Mouse (Mus musculus): Measurements from ENCODE around the gene Olfml3. TPM values are rescaled to one million over a fixed set of nuclear protein-coding genes. Genes with fewer than 3 reads are reported as not detected.
A peak's percentile ranks its signal among the peaks of the same experiment; 100 is the strongest.

Gene Olfml3
- total RNA-seq (2021): 1 to 10 TPM; 2.6 to 8.3 TPM
- long read RNA-seq, experiment 1, full-length matches to known transcripts: 8 of 8 reads
- long read RNA-seq, experiment 1, partial matches to known transcripts: 0 of 8 reads
- long read RNA-seq, experiment 1, other reads (novel, unspliced or antisense): 0 of 8 reads
- long read RNA-seq, experiment 2, full-length matches to known transcripts: 8 of 9 reads
- long read RNA-seq, experiment 2, partial matches to known transcripts: 0 of 9 reads
- long read RNA-seq, experiment 2, other reads (novel, unspliced or antisense): 1 of 9 reads

- TF ChIP-seq CTCF (IDR thresholded peaks at IDR 0.05): peak; percentile 89
- intact Hi-C loops (cut with DNase I): loop anchor here (1.0 to 5.0 kb wide), 5 partner anchors 47 to 346 kb away; partner anchors contain the start of genes Ap4b1, Dclre1b and Gm43064
- Histone ChIP-seq H3K27ac (peak within 1 kb of the TSS; percentile 72), H3K4me3 (peak within 1 kb of the TSS; percentile 68)
- DNase-seq: peak; percentile 88
Observed at GRCm38 (mm10) chr3:103737778-103738571, at the start of gene Olfml3. TSS of gene Olfml3 (minus strand) at chr3:103738001.

GRCm38 (mm10) chr3:103787225-103787624 lies 49.4 kb upstream of the Olfml3 start:
- H3K27ac ChIP-seq: peak overlapping the region; percentile 93
- no peak for TF ChIP-seq CTCF (IDR thresholded peaks at IDR 0.05)
- intact Hi-C loops (cut with DNase I): no loop called here

GRCm38 (mm10) chr3:103782844-103783609 lies 45.2 kb upstream of the Olfml3 start:
- intact Hi-C loops (cut with DNase I): no loop called here
- H3K4me3 ChIP-seq: no peak overlapping the region
- peak overlapping the region; percentile 3; the same call in 1 of the 2 replicates for H3K27ac ChIP-seq
- DNase-seq: no peak
- TF ChIP-seq CTCF (IDR thresholded peaks at IDR 0.05): no peak

More at GRCm38 (mm10) chr3:103787225-103787624, 49.4 kb upstream of the Olfml3 start:
- no peak for DNase-seq
- H3K4me3 ChIP-seq: peak overlapping the region; percentile 96

GRCm38 (mm10) chr3:103780777-103781176 lies 43.0 kb upstream of the Olfml3 start:
- intact Hi-C loops (cut with DNase I): no loop called here
- no peak for DNase-seq
- Histone ChIP-seq H3K27ac (no peak overlapping the region), H3K4me3 (no peak overlapping the region)
- TF ChIP-seq CTCF (IDR thresholded peaks at IDR 0.05): no peak

- intact Hi-C loops (cut with DNase I): no loop called here
- DNase-seq: no peak
- no peak overlapping the region for H3K27ac ChIP-seq
- no peak overlapping the region for H3K4me3 ChIP-seq
- TF ChIP-seq CTCF (IDR thresholded peaks at IDR 0.05): no peak
Observed at GRCm38 (mm10) chr3:103780271-103780670, 42.5 kb upstream of the Olfml3 start.

GRCm38 (mm10) chr3:103779183-103779582 lies 41.4 kb upstream of the Olfml3 start:
- no peak overlapping the region for H3K4me3 ChIP-seq
- no peak for DNase-seq
- H3K27ac ChIP-seq: 0 out of 2 replicates have a peak overlapping the region, but pooled peaks have one; percentile 10
- intact Hi-C loops (cut with DNase I): no loop called here
- TF ChIP-seq CTCF (IDR thresholded peaks at IDR 0.05): no peak

GRCm38 (mm10) chr3:103778660-103779059 lies 40.9 kb upstream of the Olfml3 start:
- H3K4me3 ChIP-seq: no peak overlapping the region
- H3K27ac ChIP-seq: no peak overlapping the region
- no peak for TF ChIP-seq CTCF (IDR thresholded peaks at IDR 0.05)
- DNase-seq: no peak
- intact Hi-C loops (cut with DNase I): no loop called here

GRCm38 (mm10) chr3:103777940-103778339 lies 40.1 kb upstream of the Olfml3 start:
- DNase-seq: no peak
- Histone ChIP-seq H3K27ac (no peak overlapping the region), H3K4me3 (no peak overlapping the region)
- TF ChIP-seq CTCF (IDR thresholded peaks at IDR 0.05): no peak
- intact Hi-C loops (cut with DNase I): no loop called here

GRCm38 (mm10) chr3:103774009-103774408 lies 36.2 kb upstream of the Olfml3 start:
- no peak for DNase-seq
- intact Hi-C loops (cut with DNase I): no loop called here
- Histone ChIP-seq H3K4me3 (no peak overlapping the region), H3K27ac (peak overlapping the region; percentile 79)
- TF ChIP-seq CTCF (IDR thresholded peaks at IDR 0.05): no peak

- peak overlapping the region; percentile 79 for H3K27ac ChIP-seq
- peak overlapping the region; percentile 7; the same call in 1 of the 2 replicates for H3K4me3 ChIP-seq
- no peak for TF ChIP-seq CTCF (IDR thresholded peaks at IDR 0.05)
- DNase-seq: no peak
- intact Hi-C loops (cut with DNase I): loop anchor here (2.0 kb wide), 1 partner anchor 35 kb away; the partner anchor contains the start of genes Ap4b1, Dclre1b and Gm43064
Observed at GRCm38 (mm10) chr3:103773508-103773907, 35.7 kb upstream of the Olfml3 start.

GRCm38 (mm10) chr3:103772846-103773245 lies 35.0 kb upstream of the Olfml3 start:
- H3K4me3 ChIP-seq: peak overlapping the region; percentile 7; the same call in 1 of the 2 replicates
- DNase-seq: no peak
- intact Hi-C loops (cut with DNase I): loop anchor here (2.0 kb wide), 1 partner anchor 36 kb away; the partner anchor contains the start of genes Ap4b1, Dclre1b and Gm43064
- TF ChIP-seq CTCF (IDR thresholded peaks at IDR 0.05): no peak
- peak overlapping the region; percentile 79 for H3K27ac ChIP-seq

GRCm38 (mm10) chr3:103771531-103772130 lies 33.8 kb upstream of the Olfml3 start:
- intact Hi-C loops (cut with DNase I): loop anchor here (2.0 kb wide), 1 partner anchor 37 kb away; the partner anchor contains the start of genes Ap4b1, Dclre1b and Gm43064
- peak; percentile 77 for DNase-seq
- no peak for TF ChIP-seq CTCF (IDR thresholded peaks at IDR 0.05)
- peak overlapping the region; percentile 59 for H3K4me3 ChIP-seq
- H3K27ac ChIP-seq: peak overlapping the region; percentile 79

Measured in gastrocnemius, adult 2 months (tissue).